Mouse (Mus musculus) thymus, adult 2 months (tissue): Measurements from ENCODE around the gene Zfhx3. TPM values are rescaled to one million over a fixed set of nuclear protein-coding genes. Genes with fewer than 3 reads are reported as not detected.

ENCODE experiments used
- DNase-seq: peaks from one replicate; pipeline ENCODE4 v3.0.0; 2021
- H3K27ac ChIP-seq: fragments of 200-500 bp; 2 replicates; pipeline ENCODE4 v1.5.1; 2012; ENCODE audit warnings: low read length, control low read depth; ENCODE audit not compliant: control insufficient read depth, insufficient read depth
- H3K27me3 ChIP-seq: fragments of 200-500 bp; 2 replicates; pipeline ENCODE4 v1.6.1; 2012; ENCODE audit warnings: mild to moderate bottlenecking, low read length, moderate library complexity, mixed read lengths; ENCODE audit not compliant: control insufficient read depth, insufficient read depth
- H3K36me3 ChIP-seq: fragments of 200-500 bp; 2 replicates; pipeline ENCODE4 v1.6.1; 2012; ENCODE audit warnings: mild to moderate bottlenecking, low read length, moderate library complexity; ENCODE audit not compliant: control insufficient read depth, insufficient read depth
- H3K4me1 ChIP-seq: fragments of 200-500 bp; replicated peaks from 2 replicates; pipeline ENCODE4 v1.6.1; 2012; ENCODE audit warnings: low read length; ENCODE audit not compliant: control insufficient read depth, insufficient read depth
- H3K4me3 ChIP-seq: fragments of 200-500 bp; 2 replicates; pipeline ENCODE4 v1.5.1; 2012; ENCODE audit warnings: mild to moderate bottlenecking, low read length, control low read depth, moderate library complexity; ENCODE audit not compliant: control insufficient read depth, insufficient read depth
- CTCF ChIP-seq: fragments of 200-500 bp; IDR thresholded peaks from 2 replicates; pipeline ENCODE4 v1.5.1; 2012; ENCODE audit warnings: mild to moderate bottlenecking, control low read depth, low read length, moderate library complexity, borderline replicate concordance; ENCODE audit not compliant: control insufficient read depth, poor library complexity, insufficient read depth; ENCODE audit errors: extremely low read depth
- POLR2A ChIP-seq: fragments of 200-500 bp; IDR thresholded peaks from 2 replicates; pipeline ENCODE4 v1.6.1; 2012; ENCODE audit warnings: mild to moderate bottlenecking, low read length, control low read depth, moderate library complexity; ENCODE audit not compliant: control insufficient read depth, poor library complexity, insufficient read depth; ENCODE audit errors: extremely low read depth
- WGBS: fragments of 180-500 bp; shearing (Covaris S2); methylation state at CpG from one replicate; pipeline ENCODE4 v1.1.7; 2018; 5-methylcytosine and 5-hydroxymethylcytosine counted together
- polyA plus RNA-seq: library from polyadenylated mRNA; depleted of rRNA; stranded (reverse); fragments of >200 nt; gene quantifications from 2 replicates; pipeline ENCODE4 v1.2.3, GENCODE M21; 2012

The Zfhx3 gene
- polyA plus RNA-seq, 1 experiment, result 1.1 TPM

GRCm38 (mm10) chr8:108434510-108434909 lies 492.1 kb downstream of the Zfhx3 start:
- DNase-seq, result no peak
- Histone ChIP-seq H3K27me3 (no peaks in the 10 kb centered on the region), H3K4me3 (no peak overlapping the region), H3K4me1 (no peaks in the 10 kb centered on the region), H3K27ac (no peak overlapping the region), H3K36me3 (no peaks in the 10 kb centered on the region)
- TF ChIP-seq POLR2A, result no peak
- no peak for TF ChIP-seq CTCF
- WGBS, result 85% methylated on average over 4 of the region's 4 CpGs

- no peak for DNase-seq
- no peak overlapping the region for H3K4me3 ChIP-seq
- no peak for TF ChIP-seq POLR2A
- TF ChIP-seq CTCF, result no peak
- H3K27ac ChIP-seq, result no peak overlapping the region
- 93% methylated on average over 12 of the region's 12 CpGs for WGBS
- H3K36me3 ChIP-seq, result no peaks in the 10 kb centered on the region
- no peaks in the 10 kb centered on the region for H3K27me3 ChIP-seq
- H3K4me1 ChIP-seq, result no peaks in the 10 kb centered on the region
Measured at GRCm38 (mm10) chr8:108436336-108436735, 493.9 kb downstream of the Zfhx3 start.

GRCm38 (mm10) chr8:108437316-108437830 lies 494.9 kb downstream of the Zfhx3 start:
- no peak overlapping the region for H3K4me3 ChIP-seq
- WGBS, result 96% methylated on average over 13 of the region's 13 CpGs
- H3K36me3 ChIP-seq, result no peaks in the 10 kb centered on the region
- no peak overlapping the region for H3K27ac ChIP-seq
- no peak for DNase-seq
- no peaks in the 10 kb centered on the region for H3K27me3 ChIP-seq
- H3K4me1 ChIP-seq, result no peaks in the 10 kb centered on the region
- TF ChIP-seq CTCF (no peak), POLR2A (no peak)

GRCm38 (mm10) chr8:108440476-108440875 lies 498.0 kb downstream of the Zfhx3 start:
- H3K4me1 ChIP-seq, result no peaks in the 10 kb centered on the region
- WGBS, result 88% methylated on average over 3 of the region's 3 CpGs
- TF ChIP-seq CTCF (no peak), POLR2A (no peak)
- no peak for DNase-seq
- no peak overlapping the region for H3K27ac ChIP-seq
- no peaks in the 10 kb centered on the region for H3K36me3 ChIP-seq
- no peaks in the 10 kb centered on the region for H3K27me3 ChIP-seq
- H3K4me3 ChIP-seq, result no peak overlapping the region

- TF ChIP-seq POLR2A (no peak), CTCF (no peak)
- H3K27ac ChIP-seq, result no peak overlapping the region
- no peaks in the 10 kb centered on the region for H3K4me1 ChIP-seq
- H3K4me3 ChIP-seq, result no peak overlapping the region
- H3K36me3 ChIP-seq, result no peaks in the 10 kb centered on the region
- DNase-seq, result no peak
- WGBS, result 80% methylated on average over 8 of the region's 8 CpGs
- no peaks in the 10 kb centered on the region for H3K27me3 ChIP-seq
Measured at GRCm38 (mm10) chr8:108450847-108451246, 508.4 kb downstream of the Zfhx3 start.

GRCm38 (mm10) chr8:108454561-108455311 lies 512.3 kb downstream of the Zfhx3 start:
- TF ChIP-seq CTCF, result no peak
- TF ChIP-seq POLR2A, result no peak
- H3K4me3 ChIP-seq, result no peak overlapping the region
- H3K27ac ChIP-seq, result no peak overlapping the region
- H3K36me3 ChIP-seq, result no peaks in the 10 kb centered on the region
- WGBS, result 93% methylated on average over 18 of the region's 18 CpGs
- no peaks in the 10 kb centered on the region for H3K4me1 ChIP-seq
- H3K27me3 ChIP-seq, result no peaks in the 10 kb centered on the region
- DNase-seq, result no peak

- H3K4me1 ChIP-seq, result no peaks in the 10 kb centered on the region
- no peaks in the 10 kb centered on the region for H3K36me3 ChIP-seq
- no peak for DNase-seq
- WGBS, result 86% methylated on average over 6 of the region's 6 CpGs
- no peak overlapping the region for H3K27ac ChIP-seq
- no peak overlapping the region for H3K4me3 ChIP-seq
- no peak for TF ChIP-seq POLR2A
- TF ChIP-seq CTCF, result no peak
- H3K27me3 ChIP-seq, result no peaks in the 10 kb centered on the region
Measured at GRCm38 (mm10) chr8:108466653-108467052, 524.2 kb downstream of the Zfhx3 start.
